Mouse (Mus musculus): ENCODE data around the gene Pnmal2. TPM values are rescaled to one million over a fixed set of nuclear protein-coding genes. Genes with fewer than 3 reads are reported as not detected.

Pnmal2 gene
- total and polyA plus RNA-seq, 3 experiments: 0.07 TPM; not detected in 2

GRCm38 (mm10) chr7:16920818-16921791 is 23.4 kb upstream of the Pnmal2 start:
- no peak overlapping the region for H3K4me3 ChIP-seq (ENCODE audit: control insufficient read depth in 1 of 2, insufficient read depth in 1 of 2, low read depth in 2 of 2, low read length in 2 of 2)
- H3K9ac ChIP-seq (ENCODE audit: control insufficient read depth, low read depth, low read length, poor library complexity, severe bottlenecking): no peak overlapping the region

DNA sequence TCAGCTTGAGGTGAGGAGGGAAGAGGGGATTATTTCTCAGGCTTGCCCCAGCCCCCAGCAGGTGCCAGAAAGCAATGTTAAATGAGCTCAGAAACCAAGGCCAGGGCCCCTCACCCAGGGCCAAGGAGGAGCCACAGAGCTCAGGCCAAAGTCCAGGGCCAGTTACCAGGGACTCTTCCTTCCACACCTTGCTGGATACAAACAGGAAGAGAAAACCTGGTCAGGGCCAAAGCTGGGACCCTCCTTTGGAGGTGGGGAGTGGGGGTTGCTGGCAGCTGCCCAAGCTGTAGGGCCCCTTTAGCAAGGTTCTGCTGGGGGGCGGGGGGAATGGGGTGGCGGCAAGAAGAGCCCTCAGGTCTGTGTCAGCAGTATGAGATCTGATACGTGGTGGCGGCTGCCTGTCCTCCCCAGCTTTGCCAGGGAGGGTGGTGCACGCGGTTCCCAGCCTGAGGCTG is 22.6 kb upstream of the Pnmal2 start:
- H3K9ac ChIP-seq (ENCODE audit: control insufficient read depth, low read depth, low read length, poor library complexity, severe bottlenecking): peak overlapping the region; percentile 14
- H3K27ac ChIP-seq (ENCODE audit: control insufficient read depth, low read depth, low read length): no peak overlapping the region
- H3K4me3 ChIP-seq (ENCODE audit: control insufficient read depth in 1 of 2, insufficient read depth in 1 of 2, low read depth in 2 of 2, low read length in 2 of 2): no peak overlapping the region

More at GRCm38 (mm10) chr7:16920818-16921791, 23.4 kb upstream of the Pnmal2 start:
- Histone ChIP-seq H3K79me2 (ENCODE audit: control insufficient read depth, insufficient read depth, low read length, poor library complexity) (peaks cover 43% of the 10 kb centered on the region), H3K27me3 (ENCODE audit: control insufficient read depth in 1 of 2, insufficient read depth in 2 of 2, low read length in 2 of 2) (no peaks in the 10 kb centered on the region), H3K27ac (ENCODE audit: control insufficient read depth, low read depth, low read length) (no peak overlapping the region), H3K9me3 (replicated peaks; ENCODE audit: insufficient read depth, low read length) (no peaks in the 10 kb centered on the region), H3K36me3 (ENCODE audit: control insufficient read depth in 1 of 2, insufficient read depth in 2 of 2, low read length in 2 of 2) (peaks cover 0 to 13% of the 10 kb centered on the region in 2 experiments; a peak in 2 of 4 replicates), H3K4me1 (ENCODE audit: control insufficient read depth in 1 of 2, insufficient read depth in 2 of 2, low read length in 2 of 2) (peaks cover 0 to 13% of the 10 kb centered on the region in 2 experiments; a peak in 3 of 4 replicates)
- DNase-seq (ENCODE audit: low read depth, low spot score): no peak
- TF ChIP-seq ETS1 (IDR thresholded peaks at IDR 0.05; ENCODE audit: low read depth, low read length) (no peak), GABPA (IDR thresholded peaks at IDR 0.05; ENCODE audit: low read depth, low read length) (no peak), POLR2A (IDR thresholded peaks at IDR 0.05; ENCODE audit: control insufficient read depth in 1 of 2, insufficient read depth in 1 of 2, low read depth in 1 of 2, low read length in 2 of 2, poor library complexity in 1 of 2) (no peak; a peak in 1 of 4 replicates), MYC (IDR thresholded peaks at IDR 0.05; ENCODE audit: low read depth, low read length) (no peak), MAFK (IDR thresholded peaks at IDR 0.05; ENCODE audit: borderline replicate concordance, low read depth, low read length) (no peak), ZC3H11A (IDR thresholded peaks at IDR 0.05; ENCODE audit: low read depth, low read length) (no peak), TBP (IDR thresholded peaks at IDR 0.05; ENCODE audit: low read depth, low read length) (no peak), NELFE (IDR thresholded peaks at IDR 0.05; ENCODE audit: low read depth, low read length) (no peak), MAX (IDR thresholded peaks at IDR 0.05; ENCODE audit: low read length) (no peak), TCF12 (IDR thresholded peaks at IDR 0.05; ENCODE audit: low read depth, low read length) (no peak), ELF1 (IDR thresholded peaks at IDR 0.05; ENCODE audit: low read depth, low read length) (no peak), RCOR1 (IDR thresholded peaks at IDR 0.05; ENCODE audit: low read depth, low read length) (no peak), BHLHE40 (IDR thresholded peaks at IDR 0.05; ENCODE audit: borderline replicate concordance, low read depth, low read length) (no peak), GATA1 (IDR thresholded peaks at IDR 0.05; ENCODE audit: low read depth, low read length) (no peak), RAD21 (IDR thresholded peaks at IDR 0.05; ENCODE audit: low read depth, low read length) (no peak), MYB (IDR thresholded peaks at IDR 0.05; ENCODE audit: low read depth, low read length) (no peak)

More for the DNA sequence above, 22.6 kb upstream of the Pnmal2 start:
- no peaks in the 10 kb centered on the region for H3K27me3 ChIP-seq (ENCODE audit: control insufficient read depth in 1 of 2, insufficient read depth in 2 of 2, low read length in 2 of 2)
- H3K9me3 ChIP-seq (replicated peaks; ENCODE audit: insufficient read depth, low read length): no peaks in the 10 kb centered on the region
- DNase-seq (ENCODE audit: low read depth, low spot score): no peak
- TF ChIP-seq SIN3A (IDR thresholded peaks at IDR 0.05; ENCODE audit: low read length) (no peak), USF2 (IDR thresholded peaks at IDR 0.05; ENCODE audit: borderline replicate concordance in 1 of 2, insufficient read depth in 1 of 2, low read depth in 1 of 2, low read length in 2 of 2) (no peak), SMC3 (IDR thresholded peaks at IDR 0.05; ENCODE audit: low read depth, low read length) (no peak), CHD1 (IDR thresholded peaks at IDR 0.05; ENCODE audit: low read depth, low read length) (no peak), TBP (IDR thresholded peaks at IDR 0.05; ENCODE audit: low read depth, low read length) (no peak), MAX (IDR thresholded peaks at IDR 0.05; ENCODE audit: low read length) (no peak), NELFE (IDR thresholded peaks at IDR 0.05; ENCODE audit: low read depth, low read length) (no peak)
- peaks cover 0 to 13% of the 10 kb centered on the region in 2 experiments; a peak in 3 of 4 replicates for H3K4me1 ChIP-seq (ENCODE audit: control insufficient read depth in 1 of 2, insufficient read depth in 2 of 2, low read length in 2 of 2)
- H3K36me3 ChIP-seq (ENCODE audit: control insufficient read depth in 1 of 2, insufficient read depth in 2 of 2, low read length in 2 of 2): peaks cover 0 to 13% of the 10 kb centered on the region in 2 experiments; a peak in 2 of 4 replicates
- H3K79me2 ChIP-seq (ENCODE audit: control insufficient read depth, insufficient read depth, low read length, poor library complexity): peaks cover 43% of the 10 kb centered on the region
